Mouse (Mus musculus): ENCODE data around the gene Asap3. TPM values are rescaled to one million over a fixed set of nuclear protein-coding genes. Genes with fewer than 3 reads are reported as not detected.

Gene Asap3
- total RNA-seq (2023): 0.15 TPM

GRCm38 (mm10) chr4:136206033-136206893 is at the start of gene Asap3:
Gene Asap3 (plus strand): TSS chr4:136206365.

GRCm38 (mm10) chr4:136172011-136172541 is 34.1 kb upstream of the Asap3 start, which contains the start of gene E2f2:
Gene E2f2 (plus strand): TSS chr4:136172394.

GRCm38 (mm10) chr4:136247729-136248463 is 41.7 kb downstream of the Asap3 start, which contains the start of gene Tcea3:
Gene Tcea3 (plus strand): TSS chr4:136247729.

GRCm38 (mm10) chr4:136284455-136284854 is 78.3 kb downstream of the Asap3 start, which contains the start of gene Zfp46:
Gene Zfp46 (plus strand): TSS chr4:136284683.

Other genes with a start within 250 kb of the Asap3 start
- 3.9 TPM for gene Gale, start 242.6 kb upstream of the Asap3 start, total RNA-seq (2023)
- 102 TPM for gene Lypla2, start 233.7 kb upstream of the Asap3 start, total RNA-seq (2023)
- gene Pithd1, start 219.1 kb upstream of the Asap3 start, total RNA-seq (2023): 33.2 TPM
- gene Eloa, start 184.6 kb upstream of the Asap3 start, total RNA-seq (2023): 37.6 TPM
- 1,297 TPM for gene Rpl11, start 152.9 kb upstream of the Asap3 start, total RNA-seq (2023)
- 24.1 TPM for gene Id3, start 62.9 kb upstream of the Asap3 start, total RNA-seq (2023)
- 25.4 TPM for gene E2f2, start 34.0 kb upstream of the Asap3 start, total RNA-seq (2023)
- gene Tcea3, start 41.4 kb downstream of the Asap3 start, total RNA-seq (2023): 0.98 TPM
- 10.0 TPM for gene Zfp46, start 78.3 kb downstream of the Asap3 start, total RNA-seq (2023)
- 119 TPM for gene Hnrnpr, start 104.6 kb downstream of the Asap3 start, total RNA-seq (2023)
- gene Htr1d, start 217.2 kb downstream of the Asap3 start, total RNA-seq (2023): not detected